Mouse (Mus musculus): ENCODE measurements around the gene Setd1a.

DNA sequence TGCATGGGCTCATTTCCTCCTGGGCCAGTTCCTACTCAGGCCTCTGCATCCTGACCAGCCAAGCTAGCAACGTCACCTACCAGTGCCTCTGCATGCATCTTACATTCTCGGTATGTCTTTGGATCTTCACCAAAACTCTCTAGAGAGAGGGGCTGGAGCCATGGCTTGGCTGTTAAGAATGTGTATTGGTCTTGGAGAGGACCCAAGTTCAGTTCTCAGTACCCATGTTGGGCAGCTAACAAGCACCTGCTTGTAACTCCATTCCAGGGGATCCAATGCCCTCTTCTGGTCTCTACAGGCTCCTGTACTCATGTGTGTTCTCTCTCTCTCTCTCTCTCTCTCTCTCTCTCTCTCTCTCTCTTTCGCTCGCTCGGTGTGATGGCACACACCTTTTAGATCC, 41.3 kb downstream of the Setd1a start:
- no peak for TF ChIP-seq CTCF (IDR thresholded peaks at IDR 0.05; ENCODE audit: borderline replicate concordance, control insufficient read depth, extremely low read depth, insufficient read depth, low read length, poor library complexity)
- no peak for TF ChIP-seq POLR2A (IDR thresholded peaks at IDR 0.05; ENCODE audit: control insufficient read depth, extremely low read depth, insufficient read depth, low read length, poor library complexity)

All from thymus, adult 2 months (tissue).